Mouse (Mus musculus) embryonic fibroblast, embryonic 13.5 days (primary cell): ENCODE measurements at regions not wholly inside any gene's neighbourhood (a gene's known extent, or its start where the extent isn't known, plus 50 kb on each side); places are given as distances from the start of the nearest gene placed in this dataset.

ENCODE experiments used
- H3K27ac ChIP-seq: 2 replicates; pipeline ENCODE4 v1.5.1; 2012; ENCODE audit warnings: low read length, control low read depth, inconsistent platforms; ENCODE audit not compliant: insufficient read depth
- H3K4me1 ChIP-seq: 2 replicates; pipeline ENCODE4 v1.6.1; 2011; ENCODE audit warnings: low read length; ENCODE audit not compliant: control insufficient read depth, insufficient read depth
- H3K4me3 ChIP-seq: 2 replicates; pipeline ENCODE4 v1.5.1; 2011; ENCODE audit warnings: mild to moderate bottlenecking, control low read depth, low read length; ENCODE audit not compliant: insufficient read depth
- CTCF ChIP-seq: IDR thresholded peaks from 2 replicates; pipeline ENCODE4 v1.5.1; 2011; ENCODE audit warnings: mild to moderate bottlenecking, control low read depth, low read length, moderate library complexity, borderline replicate concordance; ENCODE audit not compliant: insufficient read depth
- POLR2A ChIP-seq: IDR thresholded peaks from 2 replicates; pipeline ENCODE4 v1.6.1; 2011; ENCODE audit warnings: low read depth, mild to moderate bottlenecking, control low read depth, low read length, moderate library complexity

DNA sequence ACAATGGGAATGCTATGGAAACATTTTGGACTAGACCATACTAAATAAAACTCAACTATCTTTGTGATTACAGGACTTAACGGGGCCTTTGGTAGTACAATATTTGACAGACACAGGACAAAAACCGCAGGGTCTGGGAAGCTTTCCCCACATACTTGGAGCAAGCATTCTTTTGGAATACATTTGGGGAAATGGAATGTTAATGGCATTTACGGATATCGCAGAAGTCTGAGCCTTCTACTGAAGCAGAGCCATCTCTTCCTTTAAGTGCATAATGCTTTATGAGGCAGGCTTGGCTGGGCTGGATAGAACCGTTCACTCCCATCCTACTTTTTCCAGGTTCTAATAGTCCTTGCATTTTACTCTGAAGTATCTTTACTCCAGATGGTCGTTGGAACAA, 262.7 kb upstream of the Adgrl2 start:
- Histone ChIP-seq H3K27ac (peak overlapping the region; percentile 32), H3K4me3 (no peak overlapping the region), H3K4me1 (peaks cover 6% of the 10 kb centered on the region)
- TF ChIP-seq CTCF = no peak
- no peak for TF ChIP-seq POLR2A

DNA sequence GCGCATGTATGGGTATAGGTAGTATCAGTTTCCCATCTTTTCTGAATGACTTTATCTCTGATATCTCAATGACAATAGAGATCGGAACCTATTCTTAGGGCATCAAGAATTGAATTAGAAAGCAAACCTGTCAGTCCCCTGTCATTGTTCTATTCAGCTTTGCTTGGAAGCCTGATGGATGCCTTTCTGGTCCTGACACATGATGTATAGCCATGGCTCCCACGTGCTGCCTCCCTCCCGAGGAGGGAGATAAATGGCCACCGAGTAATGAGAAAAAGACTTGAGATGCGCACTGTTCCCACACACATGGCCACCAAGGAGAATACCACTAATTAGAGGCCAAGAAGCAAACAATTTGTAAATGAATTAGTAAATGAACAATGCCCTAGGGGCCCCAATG, 261.8 kb upstream of the Adgrl2 start:
- H3K4me3 ChIP-seq = no peak overlapping the region
- peaks cover 6% of the 10 kb centered on the region for H3K4me1 ChIP-seq
- TF ChIP-seq CTCF (no peak), POLR2A (no peak)
- H3K27ac ChIP-seq = no peak overlapping the region

GRCm38 (mm10) chr3:149247626-149247987, 257.3 kb upstream of the Adgrl2 start:
- no peak overlapping the region for H3K27ac ChIP-seq
- TF ChIP-seq POLR2A = no peak
- TF ChIP-seq CTCF = no peak
- peaks cover 1% of the 10 kb centered on the region; the same call in 1 of the 2 replicates for H3K4me1 ChIP-seq
- H3K4me3 ChIP-seq = no peak overlapping the region

DNA sequence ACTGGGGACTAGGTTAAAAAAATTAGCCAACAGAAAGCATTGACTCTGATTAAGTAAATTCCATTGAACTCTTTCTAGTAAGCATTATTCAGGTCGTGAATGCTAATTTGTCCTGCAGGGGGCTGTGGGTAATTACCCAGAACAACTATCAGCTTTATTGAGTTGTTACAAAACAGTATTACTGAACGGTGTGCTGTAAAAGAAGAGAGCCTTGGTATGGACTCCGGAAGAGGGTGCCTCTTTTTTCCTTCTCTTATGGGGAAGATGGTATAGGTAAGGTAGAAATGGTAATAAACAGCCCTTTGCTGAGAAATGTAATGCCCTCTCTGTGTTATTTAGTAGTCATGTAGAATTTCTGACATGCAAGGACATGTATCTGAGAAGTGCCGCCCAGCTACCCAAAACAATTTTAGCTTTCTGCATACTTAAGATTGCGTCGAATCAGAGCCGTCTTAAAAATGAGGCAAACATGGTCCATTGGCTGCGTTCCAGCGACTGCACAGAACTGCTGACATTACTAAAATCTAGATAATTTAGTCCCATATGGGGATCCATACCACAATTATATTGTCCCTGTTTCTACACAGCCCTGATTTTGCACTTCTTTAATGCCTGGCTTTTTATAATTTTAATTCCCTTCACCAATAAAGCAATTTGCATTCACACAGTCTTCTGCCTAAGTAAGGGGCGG, 256.7 kb upstream of the Adgrl2 start:
- Histone ChIP-seq H3K4me3 (no peak overlapping the region), H3K27ac (no peak overlapping the region), H3K4me1 (no peaks in the 10 kb centered on the region)
- TF ChIP-seq POLR2A = no peak
- no peak for TF ChIP-seq CTCF

GRCm38 (mm10) chr3:149239664-149240063, 249.3 kb upstream of the Adgrl2 start:
- no peak overlapping the region for H3K27ac ChIP-seq
- TF ChIP-seq CTCF (no peak), POLR2A (no peak)
- no peak overlapping the region for H3K4me3 ChIP-seq
- H3K4me1 ChIP-seq = no peaks in the 10 kb centered on the region

DNA sequence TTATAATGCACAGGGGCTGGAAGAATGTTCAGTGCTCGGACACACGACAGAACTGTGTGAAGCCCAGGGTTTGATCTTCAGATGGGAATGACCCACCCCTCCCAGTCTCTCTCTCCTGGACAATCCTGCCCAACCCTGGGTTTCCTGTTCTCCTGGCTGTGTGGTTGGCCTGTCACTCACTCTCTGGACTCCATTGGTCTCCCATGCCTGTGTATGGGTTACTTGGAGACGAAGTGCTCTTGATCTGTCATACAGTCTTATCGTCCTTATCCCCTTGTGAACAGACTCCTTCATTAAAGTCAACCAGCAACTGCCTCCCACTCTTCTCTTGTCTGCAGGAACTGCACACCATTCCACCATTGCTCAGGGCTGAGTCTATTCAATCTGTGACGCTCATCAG, 247.7 kb upstream of the Adgrl2 start:
- Histone ChIP-seq H3K4me3 (no peak overlapping the region), H3K27ac (no peak overlapping the region), H3K4me1 (peaks cover 5% of the 10 kb centered on the region)
- TF ChIP-seq POLR2A (no peak), CTCF (no peak)

DNA sequence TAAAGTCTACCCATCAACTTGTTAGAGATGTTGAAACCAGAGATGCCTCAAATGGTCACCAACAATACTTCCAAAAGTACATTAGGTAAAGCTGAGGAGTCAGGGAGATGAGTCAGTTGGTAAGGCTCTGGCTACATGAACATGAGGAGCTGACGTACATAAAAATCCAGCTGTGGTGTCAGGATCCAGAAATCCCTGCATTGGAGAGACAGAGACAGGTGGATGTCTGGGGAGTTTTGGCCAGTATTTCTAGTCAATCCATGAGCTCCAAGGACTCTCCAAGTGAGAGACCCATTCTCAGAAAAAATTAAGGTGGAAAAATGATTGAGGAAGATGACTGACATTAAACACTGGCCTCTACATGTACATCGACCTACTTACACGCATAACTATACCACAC, 244.8 kb upstream of the Adgrl2 start:
- H3K27ac ChIP-seq = no peak overlapping the region
- H3K4me1 ChIP-seq = peaks cover 7% of the 10 kb centered on the region
- no peak overlapping the region for H3K4me3 ChIP-seq
- TF ChIP-seq POLR2A (no peak), CTCF (no peak)

DNA sequence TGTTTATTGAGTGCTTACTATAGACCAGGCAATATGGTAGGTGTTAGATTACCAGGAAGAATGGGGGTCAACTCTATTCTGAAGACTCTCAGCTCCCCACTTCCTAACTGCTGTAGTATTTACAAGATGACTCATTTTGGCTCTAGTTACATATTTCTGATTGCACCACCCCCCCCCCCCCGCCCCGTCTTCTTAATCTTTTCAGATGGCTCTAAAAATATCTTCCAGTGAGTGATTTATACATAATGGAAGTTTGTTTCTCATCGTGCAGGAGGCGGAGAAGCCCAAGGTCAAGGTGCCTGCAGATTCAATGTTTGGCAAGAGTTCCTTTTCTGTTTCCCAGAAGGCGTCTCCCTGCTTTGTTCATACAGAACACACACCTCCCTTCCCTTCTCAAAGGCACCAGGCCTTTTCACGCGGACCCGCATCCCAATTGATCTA, 243.4 kb upstream of the Adgrl2 start:
- H3K27ac ChIP-seq = no peak overlapping the region; the same call in 1 of the 2 replicates
- TF ChIP-seq POLR2A (no peak), CTCF (no peak)

DNA sequence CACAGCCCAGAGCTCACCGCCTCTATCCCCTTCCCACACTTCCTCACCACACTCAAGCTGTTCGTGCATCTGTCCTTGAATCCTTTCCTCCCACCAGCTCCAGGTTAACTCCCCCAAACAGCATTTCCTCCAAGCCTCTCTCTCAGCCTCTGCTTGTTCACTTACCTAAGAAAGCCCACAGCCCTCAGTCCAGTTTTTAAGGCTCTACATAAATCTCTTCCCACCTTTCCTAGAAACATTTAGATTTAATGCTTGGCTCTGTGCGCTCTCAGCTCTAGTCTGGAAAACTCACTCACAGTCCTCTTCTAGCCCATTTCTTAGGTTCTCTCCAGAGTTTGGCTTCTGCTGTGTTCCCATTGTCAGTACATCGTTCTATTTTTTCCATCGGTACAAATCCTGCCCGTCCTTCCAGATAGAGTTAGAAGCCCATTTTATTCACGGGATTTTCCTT, 242.9 kb upstream of the Adgrl2 start:
- no peak for TF ChIP-seq CTCF
- TF ChIP-seq POLR2A = no peak
- Histone ChIP-seq H3K4me1 (peaks cover 7% of the 10 kb centered on the region), H3K4me3 (no peak overlapping the region), H3K27ac (peak overlapping the region; percentile 42; the same call in 1 of the 2 replicates)

More for the DNA sequence above, 243.4 kb upstream of the Adgrl2 start:
- no peak overlapping the region for H3K4me3 ChIP-seq
- H3K4me1 ChIP-seq = peaks cover 7% of the 10 kb centered on the region

GRCm38 (mm10) chr3:149231346-149231745, 241.0 kb upstream of the Adgrl2 start:
- TF ChIP-seq POLR2A (no peak), CTCF (no peak)
- Histone ChIP-seq H3K27ac (no peak overlapping the region), H3K4me3 (no peak overlapping the region), H3K4me1 (peaks cover 7% of the 10 kb centered on the region)

- TF ChIP-seq CTCF = no peak
- no peak for TF ChIP-seq POLR2A
- Histone ChIP-seq H3K4me3 (no peak overlapping the region), H3K4me1 (no peaks in the 10 kb centered on the region), H3K27ac (no peak overlapping the region)
Observed at GRCm38 (mm10) chr3:149227556-149227955, 237.2 kb upstream of the Adgrl2 start.
